Mouse (Mus musculus) limb, embryonic 15.5 days (tissue): Measurements from ENCODE around the gene Smyd4. TPM values are rescaled to one million over a fixed set of nuclear protein-coding genes. Genes with fewer than 3 reads are reported as not detected.

Experiments used
- ATAC-seq: fragments of 200-750 bp; cut with Nextera tagmentation; 2 replicates; pipeline ENCODE4 v1.8.0; 2017; ENCODE audit warnings: low read depth, moderate TSS enrichment; ENCODE audit not compliant: insufficient number of reproducible peaks, low FRiP score, low TSS enrichment
- H3K27ac ChIP-seq: fragments of 300-500 bp; sonication (generic); 2 replicates; pipeline ENCODE4 v1.5.1; 2015; ENCODE audit warnings: moderate library complexity, mild to moderate bottlenecking, inconsistent platforms
- H3K27me3 ChIP-seq: fragments of 300-500 bp; sonication (generic); 2 replicates; pipeline ENCODE4 v1.6.1; 2015; ENCODE audit warnings: inconsistent platforms
- H3K36me3 ChIP-seq: fragments of 300-500 bp; sonication (generic); 2 replicates; pipeline ENCODE4 v1.6.1; 2015; ENCODE audit warnings: inconsistent platforms
- H3K4me1 ChIP-seq: fragments of 300-500 bp; sonication (generic); 2 replicates; pipeline ENCODE4 v1.6.1; 2015; ENCODE audit warnings: inconsistent platforms
- H3K4me2 ChIP-seq: fragments of 300-500 bp; sonication (generic); 2 replicates; pipeline ENCODE4 v1.6.1; 2015; ENCODE audit warnings: mild to moderate bottlenecking, inconsistent platforms
- H3K4me3 ChIP-seq: fragments of 300-500 bp; sonication (generic); 2 replicates; pipeline ENCODE4 v1.5.1; 2015; ENCODE audit warnings: mild to moderate bottlenecking, inconsistent platforms
- H3K9ac ChIP-seq: fragments of 300-500 bp; sonication (generic); 2 replicates; pipeline ENCODE4 v1.6.1; 2015; ENCODE audit warnings: inconsistent platforms
- H3K9me3 ChIP-seq: fragments of 300-500 bp; sonication (generic); 2 replicates; pipeline ENCODE4 v1.6.1; 2016; ENCODE audit warnings: inconsistent platforms
- WGBS: fragments of 180-500 bp; shearing (Covaris S2); methylation state at CpG from one replicate; pipeline ENCODE4 v1.1.7; 2015; 5-methylcytosine and 5-hydroxymethylcytosine counted together
- polyA plus RNA-seq: library from polyadenylated mRNA; unstranded; fragments of >200 nt; fragmentation: Nextera tagmentation; extraction: Ambion mirVana; gene quantifications from 2 replicates; pipeline ENCODE4 v1.2.1, GENCODE M21; 2015

The Smyd4 gene
- polyA plus RNA-seq: 12.8 and 13.1 TPM in 2 replicates

- Histone ChIP-seq H3K36me3 (peaks cover 1% of the 10 kb centered on the region; the same call in 1 of the 2 replicates), H3K9ac (peak within 1 kb of the TSS; percentile 88), H3K4me3 (peak within 1 kb of the TSS; percentile 98), H3K9me3 (no peaks in the 10 kb centered on the region), H3K4me1 (peaks cover 12% of the 10 kb centered on the region), H3K27ac (peak within 1 kb of the TSS; percentile 73), H3K4me2 (peak within 1 kb of the TSS; percentile 82), H3K27me3 (no peaks in the 10 kb centered on the region)
- under 1% methylated on average over 56 of the region's 56 CpGs for WGBS
- ATAC-seq: peak; percentile 100
Observed at GRCm38 (mm10) chr11:75348199-75348889, at the start of gene Smyd4, which contains the start of gene Rpa1. Smyd4 (plus strand) TSS chr11:75348433. Rpa1 (minus strand) TSS chr11:75348324.

- WGBS: 42% methylated on average over 11 of the region's 11 CpGs
Observed at GRCm38 (mm10) chr11:75298491-75298890, 49.7 kb upstream of the Smyd4 start.

GRCm38 (mm10) chr11:75299786-75300185, 48.4 kb upstream of the Smyd4 start:
- no peak overlapping the region for H3K9ac ChIP-seq

More at GRCm38 (mm10) chr11:75298491-75298890, 49.7 kb upstream of the Smyd4 start:
- no peak overlapping the region for H3K4me3 ChIP-seq
- 0 out of 2 replicates have a peak overlapping the region, but pooled peaks have one; percentile 4 for H3K9ac ChIP-seq
- peaks cover 32% of the 10 kb centered on the region for H3K36me3 ChIP-seq
- no peak for ATAC-seq
- H3K9me3 ChIP-seq: no peaks in the 10 kb centered on the region
- H3K4me1 ChIP-seq: peaks cover 15% of the 10 kb centered on the region; the same call in 1 of the 2 replicates
- no peak overlapping the region for H3K4me2 ChIP-seq
- peaks cover under 1% of the 10 kb centered on the region; the same call in 1 of the 2 replicates for H3K27me3 ChIP-seq
- H3K27ac ChIP-seq: no peak overlapping the region; the same call in 1 of the 2 replicates

GRCm38 (mm10) chr11:75300954-75301353, 47.3 kb upstream of the Smyd4 start:
- 90% methylated on average over 9 of the region's 9 CpGs for WGBS
- Histone ChIP-seq H3K9ac (no peak overlapping the region), H3K4me2 (no peak overlapping the region), H3K9me3 (no peaks in the 10 kb centered on the region), H3K4me3 (no peak overlapping the region), H3K27me3 (no peaks in the 10 kb centered on the region), H3K27ac (no peak overlapping the region), H3K36me3 (peaks cover 46% of the 10 kb centered on the region), H3K4me1 (0 out of 2 replicates have a peak, but pooled peaks cover 6% of the 10 kb centered on the region)
- ATAC-seq: no peak

More at GRCm38 (mm10) chr11:75299786-75300185, 48.4 kb upstream of the Smyd4 start:
- ATAC-seq: no peak
- peaks cover 35% of the 10 kb centered on the region for H3K36me3 ChIP-seq
- no peaks in the 10 kb centered on the region for H3K9me3 ChIP-seq
- no peaks in the 10 kb centered on the region for H3K27me3 ChIP-seq
- H3K4me3 ChIP-seq: no peak overlapping the region
- no peak overlapping the region for H3K27ac ChIP-seq
- 72% methylated on average over 10 of the region's 10 CpGs for WGBS
- 0 out of 2 replicates have a peak, but pooled peaks cover 7% of the 10 kb centered on the region for H3K4me1 ChIP-seq
- H3K4me2 ChIP-seq: no peak overlapping the region

- Histone ChIP-seq H3K4me3 (no peak overlapping the region), H3K9ac (no peak overlapping the region), H3K27me3 (no peaks in the 10 kb centered on the region), H3K4me1 (no peaks in the 10 kb centered on the region), H3K27ac (no peak overlapping the region), H3K4me2 (no peak overlapping the region), H3K9me3 (no peaks in the 10 kb centered on the region), H3K36me3 (peaks cover 79% of the 10 kb centered on the region)
- no peak for ATAC-seq
- 76% methylated on average over 9 of the region's 9 CpGs for WGBS
Observed at GRCm38 (mm10) chr11:75304797-75305196, 43.4 kb upstream of the Smyd4 start.

- no peaks in the 10 kb centered on the region for H3K9me3 ChIP-seq
- H3K4me3 ChIP-seq: no peak overlapping the region
- H3K36me3 ChIP-seq: peaks cover 87% of the 10 kb centered on the region
- H3K4me1 ChIP-seq: no peaks in the 10 kb centered on the region
- no peak for ATAC-seq
- no peak overlapping the region; the same call in 1 of the 2 replicates for H3K27ac ChIP-seq
- WGBS: 75% methylated on average over 4 of the region's 4 CpGs
- H3K27me3 ChIP-seq: no peaks in the 10 kb centered on the region
- no peak overlapping the region for H3K4me2 ChIP-seq
- no peak overlapping the region for H3K9ac ChIP-seq
Observed at GRCm38 (mm10) chr11:75308650-75309049, 39.6 kb upstream of the Smyd4 start.

- Histone ChIP-seq H3K27ac (no peak overlapping the region), H3K4me3 (no peak overlapping the region), H3K27me3 (no peaks in the 10 kb centered on the region), H3K9ac (no peak overlapping the region), H3K4me2 (no peak overlapping the region), H3K4me1 (no peaks in the 10 kb centered on the region), H3K9me3 (no peaks in the 10 kb centered on the region), H3K36me3 (peaks cover 91% of the 10 kb centered on the region)
- WGBS: 81% methylated on average over 8 of the region's 8 CpGs
- ATAC-seq: no peak
Observed at GRCm38 (mm10) chr11:75310813-75311212, 37.4 kb upstream of the Smyd4 start.

- H3K27ac ChIP-seq: no peak overlapping the region
- H3K9me3 ChIP-seq: no peaks in the 10 kb centered on the region
- peaks cover 89% of the 10 kb centered on the region for H3K36me3 ChIP-seq
- H3K4me1 ChIP-seq: no peaks in the 10 kb centered on the region
- 92% methylated on average over 6 of the region's 6 CpGs for WGBS
- no peak for ATAC-seq
- no peaks in the 10 kb centered on the region for H3K27me3 ChIP-seq
- H3K4me2 ChIP-seq: no peak overlapping the region
- no peak overlapping the region for H3K4me3 ChIP-seq
- H3K9ac ChIP-seq: no peak overlapping the region
Observed at GRCm38 (mm10) chr11:75311751-75312150, 36.5 kb upstream of the Smyd4 start.

- Histone ChIP-seq H3K4me3 (no peak overlapping the region), H3K9ac (no peak overlapping the region), H3K4me2 (no peak overlapping the region), H3K27me3 (no peaks in the 10 kb centered on the region), H3K9me3 (no peaks in the 10 kb centered on the region), H3K36me3 (peaks cover 82% of the 10 kb centered on the region), H3K4me1 (no peaks in the 10 kb centered on the region), H3K27ac (no peak overlapping the region)
- WGBS: 79% methylated on average over 8 of the region's 8 CpGs
- no peak for ATAC-seq
Observed at GRCm38 (mm10) chr11:75313834-75314233, 34.4 kb upstream of the Smyd4 start.

- no peak for ATAC-seq
- 70% methylated on average over 14 of the region's 14 CpGs for WGBS
- H3K27me3 ChIP-seq: no peaks in the 10 kb centered on the region
- H3K9ac ChIP-seq: no peak overlapping the region
- H3K27ac ChIP-seq: no peak overlapping the region
- H3K4me1 ChIP-seq: no peaks in the 10 kb centered on the region
- H3K4me3 ChIP-seq: no peak overlapping the region
- no peaks in the 10 kb centered on the region for H3K9me3 ChIP-seq
- H3K4me2 ChIP-seq: no peak overlapping the region
- H3K36me3 ChIP-seq: peaks cover 38% of the 10 kb centered on the region
Observed at GRCm38 (mm10) chr11:75318351-75319221, 29.6 kb upstream of the Smyd4 start.

GRCm38 (mm10) chr11:75319246-75319645, 29.0 kb upstream of the Smyd4 start:
- H3K4me2 ChIP-seq: no peak overlapping the region
- no peak overlapping the region for H3K4me3 ChIP-seq
- H3K27ac ChIP-seq: no peak overlapping the region
- H3K27me3 ChIP-seq: no peaks in the 10 kb centered on the region
- H3K36me3 ChIP-seq: peaks cover 31% of the 10 kb centered on the region
- H3K9me3 ChIP-seq: no peaks in the 10 kb centered on the region
- no peaks in the 10 kb centered on the region for H3K4me1 ChIP-seq
- 53% methylated on average over 5 of the region's 5 CpGs for WGBS
- ATAC-seq: no peak
- no peak overlapping the region for H3K9ac ChIP-seq
